In the genomic region with DNA sequence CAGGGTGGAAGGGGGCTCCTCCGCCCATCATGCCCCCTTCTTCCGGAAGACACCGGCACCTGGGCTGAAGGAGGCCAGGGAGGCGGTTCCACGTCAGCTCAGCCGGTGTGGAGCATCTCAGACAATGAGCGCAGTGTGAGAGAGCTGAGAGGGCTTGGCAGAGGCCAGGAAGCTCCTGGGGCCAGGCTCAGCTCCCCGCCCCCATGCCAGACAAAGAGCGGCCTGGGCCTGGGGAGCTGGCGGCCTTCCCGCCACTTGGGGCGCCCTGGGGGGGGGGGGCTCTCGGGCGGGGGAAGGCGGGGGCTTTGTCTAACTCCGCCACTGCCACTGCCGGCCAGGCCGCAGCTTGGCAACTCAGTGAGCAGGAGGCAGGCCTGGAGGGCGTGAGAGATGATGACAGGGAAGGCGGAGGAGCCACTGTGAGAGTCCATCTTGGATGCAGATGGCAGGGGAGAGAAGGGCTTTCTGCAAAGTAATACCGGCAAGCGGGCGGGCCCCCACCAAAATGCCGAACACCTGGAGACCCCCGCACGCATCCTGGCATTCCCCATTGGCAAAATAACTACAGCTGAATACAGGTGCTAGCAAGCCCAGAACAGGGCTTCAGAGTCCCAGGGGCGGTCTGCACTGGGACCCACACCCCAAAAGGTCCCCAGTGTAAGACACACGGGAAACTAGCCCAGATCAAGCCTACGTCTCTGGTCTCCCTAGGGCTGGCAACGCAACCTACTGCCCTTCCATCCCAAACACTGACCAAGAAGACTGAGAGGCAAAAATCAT, we compare ENCODE assay signal across 8 mouse cellular contexts. TPM values are rescaled to one million over a fixed set of nuclear protein-coding genes. Genes with fewer than 3 reads are reported as not detected.
A peak's percentile ranks its signal among the peaks of the same experiment; 100 is the strongest.
DNase-seq lines count a peak whose midpoint lies in the region; ATAC-seq and TF ChIP-seq lines count a peak whose summit lies in the region.

No protein-coding gene starts in this region.

- H3K36me3 ChIP-seq in ES-E14 (ENCODE audit: control insufficient read depth, insufficient read depth, low read length, poor library complexity, severe bottlenecking): peaks cover 23% of the 10 kb centered on the region
- H3K36me3 ChIP-seq in forebrain, embryonic 15.5 days: peaks cover 18% of the 10 kb centered on the region
- peaks cover 19% of the 10 kb centered on the region for H3K36me3 ChIP-seq in lung, embryonic 16.5 days (ENCODE audit: control insufficient read depth, insufficient read depth, low read length)

- H3K9me3 ChIP-seq in ES-E14 (ENCODE audit: control insufficient read depth, insufficient read depth, low read depth, low read length): no peaks in the 10 kb centered on the region
- H3K9me3 ChIP-seq in forebrain, embryonic 15.5 days: no peaks in the 10 kb centered on the region
- H3K9me3 ChIP-seq in lung, embryonic 16.5 days (ENCODE audit: control insufficient read depth, low read length): no peaks in the 10 kb centered on the region

- TF ChIP-seq CTCF in layer of hippocampus, adult 2 months (conservative IDR thresholded peaks at IDR 0.05): peak; percentile 63

- intact Hi-C loops in heart, postnatal 36 days (cut with DNase I): loop anchor here (5.0 kb wide), 1 partner anchor 200 kb away; a partner anchor contains a TSS

- H3K27me3 ChIP-seq in forebrain, embryonic 15.5 days: no peaks in the 10 kb centered on the region
- H3K27me3 ChIP-seq in lung, embryonic 16.5 days (ENCODE audit: control insufficient read depth, insufficient read depth, low read depth, low read length): no peaks in the 10 kb centered on the region

- peak; percentile 51 for DNase-seq in ES-E14 (ENCODE audit: low read depth, low spot score)
- DNase-seq in cerebellum, adult 18-20 months: peak; percentile 85 to 86
- peak; percentile 68 to 75 for DNase-seq in heart, postnatal 36 days
- DNase-seq in layer of hippocampus, adult 2 months (ENCODE audit: low spot score in 2 of 2): peak; percentile 66 to 81
- peak; percentile 80 for DNase-seq in ovary, adult 18-20 months (ENCODE audit: low spot score)
- peak; percentile 68 to 70 for DNase-seq in thymus, postnatal 10 days (ENCODE audit: low spot score in 2 of 2)

- peak overlapping the region; percentile 87 to 99 for H3K4me3 ChIP-seq in ES-E14 (ENCODE audit: insufficient read depth in 1 of 2, low read depth in 1 of 2, low read length in 2 of 2, poor library complexity in 1 of 2, severe bottlenecking in 1 of 2)
- H3K4me3 ChIP-seq in forebrain, embryonic 15.5 days: peak overlapping the region; percentile 88
- peak overlapping the region; percentile 59 for H3K4me3 ChIP-seq in layer of hippocampus, adult 2 months
- H3K4me3 ChIP-seq in lung, embryonic 16.5 days (ENCODE audit: low read length): peak overlapping the region; percentile 94

- H3K4me1 ChIP-seq in ES-E14 (ENCODE audit: control insufficient read depth in 2 of 2, insufficient read depth in 2 of 2, low read length in 2 of 2, poor library complexity in 1 of 2): peaks cover 7 to 18% of the 10 kb centered on the region in 2 experiments; a peak in 3 of 4 replicates
- peaks cover 35% of the 10 kb centered on the region for H3K4me1 ChIP-seq in forebrain, embryonic 15.5 days
- peaks cover 19% of the 10 kb centered on the region for H3K4me1 ChIP-seq in lung, embryonic 16.5 days (replicated peaks; ENCODE audit: control insufficient read depth, insufficient read depth, low read length)

- peak overlapping the region; percentile 81 for H3K4me2 ChIP-seq in forebrain, embryonic 15.5 days (replicated peaks)
- peak overlapping the region; percentile 92 for H3K4me2 ChIP-seq in lung, embryonic 16.5 days (ENCODE audit: low read depth, low read length)

- H3K9ac ChIP-seq in ES-E14 (ENCODE audit: insufficient read depth, low read depth, low read length, poor library complexity, severe bottlenecking): peak overlapping the region; percentile 100
- H3K9ac ChIP-seq in forebrain, embryonic 15.5 days (replicated peaks): peak overlapping the region; percentile 90
- H3K9ac ChIP-seq in lung, embryonic 16.5 days (ENCODE audit: low read length): peak overlapping the region; percentile 99

- H3K27ac ChIP-seq in ES-E14 (ENCODE audit: insufficient read depth, low read depth, low read length, poor library complexity, severe bottlenecking): peak overlapping the region; percentile 88
- peak overlapping the region; percentile 98 for H3K27ac ChIP-seq in forebrain, embryonic 15.5 days (replicated peaks)
- H3K27ac ChIP-seq in layer of hippocampus, adult 2 months: peak overlapping the region; percentile 93
- peak overlapping the region; percentile 98 for H3K27ac ChIP-seq in lung, embryonic 16.5 days (ENCODE audit: low read length)

- WGBS in forebrain, embryonic 15.5 days: under 1% methylated on average over 30 of the region's 30 CpGs
- WGBS in lung, embryonic 16.5 days: under 1% methylated on average over 29 of the region's 30 CpGs

- ATAC-seq in forebrain, embryonic 15.5 days (replicated peaks): peak; percentile 80
- peak; percentile 86 for ATAC-seq in lung, embryonic 16.5 days (ENCODE audit: low read depth)

- in situ Hi-C loops in ES-E14 (cut with MboI; ENCODE audit: low sequenced_read_pairs in 2 of 2, unreplicated experiment in 2 of 2): no loop called here

TF ChIP-seq in ES-E14, 5 proteins besides CTCF, POLR2A, EP300 and RAD21:
- no peak for TF ChIP-seq MAFK (IDR thresholded peaks at IDR 0.05; ENCODE audit: insufficient read depth, low read depth, low read length)
- no peak for TF ChIP-seq ZNF384 (IDR thresholded peaks at IDR 0.05; ENCODE audit: low read depth, low read length)
- no peak for TF ChIP-seq HCFC1 (IDR thresholded peaks at IDR 0.05; ENCODE audit: borderline replicate concordance, insufficient read depth, low read length)
- TF ChIP-seq CHD2 (IDR thresholded peaks at IDR 0.05; ENCODE audit: low read depth, low read length): no peak
- TF ChIP-seq ZC3H11A (IDR thresholded peaks at IDR 0.05; ENCODE audit: borderline replicate concordance, low read depth, low read length): no peak
TF ChIP-seq in ES-E14: peak in this region for 0.

RNA-seq across cellular contexts. Expression of a gene that starts 10.6 kb away (rescaled TPM):
- total RNA-seq in ES-E14 (2012; rRNA removed): 146 and 156 TPM in 2 replicates
- polyA plus RNA-seq in forebrain, embryonic 15.5 days (2015; fragmentation: Nextera tagmentation; extraction: Ambion mirVana): 85.6 and 193 TPM in 2 replicates
- 100 to 1,000 TPM; 164 to 167 TPM for total RNA-seq in heart, postnatal 36 days (2021)
- total RNA-seq in layer of hippocampus, adult 2 months (2021): 10 to 100 TPM; 83.6 TPM
- polyA plus RNA-seq in lung, embryonic 16.5 days (2015; fragmentation: Nextera tagmentation; extraction: Ambion mirVana): 23.9 and 26.1 TPM in 2 replicates

RNA-seq across cellular contexts. Expression of a gene that starts 24.4 kb away (rescaled TPM):
- total RNA-seq in ES-E14 (2012; rRNA removed): 4.3 and 7.3 TPM in 2 replicates
- 19.0 and 22.6 TPM in 2 replicates for polyA plus RNA-seq in forebrain, embryonic 15.5 days (2015; fragmentation: Nextera tagmentation; extraction: Ambion mirVana)
- total RNA-seq in heart, postnatal 36 days (2021): 10 to 100 TPM; 12.1 to 13.1 TPM
- total RNA-seq in layer of hippocampus, adult 2 months (2021): 10 to 100 TPM; 14.5 to 15.4 TPM
- 18.1 and 19.7 TPM in 2 replicates for polyA plus RNA-seq in lung, embryonic 16.5 days (2015; fragmentation: Nextera tagmentation; extraction: Ambion mirVana)

RNA-seq across cellular contexts. Expression of a gene that starts 24.6 kb away (rescaled TPM):
- 15.8 and 18.0 TPM in 2 replicates for total RNA-seq in ES-E14 (2012; rRNA removed)
- 16.4 and 17.6 TPM in 2 replicates for polyA plus RNA-seq in forebrain, embryonic 15.5 days (2015; fragmentation: Nextera tagmentation; extraction: Ambion mirVana)
- 1 to 10 TPM; 5.4 to 5.8 TPM for total RNA-seq in heart, postnatal 36 days (2021)
- total RNA-seq in layer of hippocampus, adult 2 months (2021): 10 to 100 TPM; 18.9 to 19.3 TPM
- 13.3 and 15.1 TPM in 2 replicates for polyA plus RNA-seq in lung, embryonic 16.5 days (2015; fragmentation: Nextera tagmentation; extraction: Ambion mirVana)

Comparison
In these comparisons a context has a peak if more than half of its experiments do, and no peak if none do; other contexts are left out.
1. Peak in every context shown above with its lines: DNase-seq, ATAC-seq, H3K4me3 ChIP-seq and H3K27ac ChIP-seq.